Mouse (Mus musculus) heart, postnatal 0 days (tissue): ENCODE measurements around the gene Wdr83.

ENCODE experiments used
- CTCF ChIP-seq: IDR thresholded peaks from 2 replicates; pipeline ENCODE4 v1.5.1; 2016; ENCODE audit warnings: antibody characterized with exemption, control low read depth, low read depth
- EP300 ChIP-seq: IDR thresholded peaks from 2 replicates; pipeline ENCODE4 v1.6.1; 2016; ENCODE audit warnings: antibody characterized with exemption, low read depth

- TF ChIP-seq CTCF, result no peak
- no peak for TF ChIP-seq EP300
These were observed 10.5 kb upstream of the Wdr83 start for GRCm38 (mm10) chr8:85091526-85092090.
